Mouse (Mus musculus) kidney, adult 8-10 months (tissue): ENCODE measurements around the gene Gpm6b.
A peak's percentile ranks its signal among the peaks of the same experiment; 100 is the strongest.

Source experiments
- DNase-seq, 2 experiments: peaks; one replicate each; pipeline ENCODE4 v3.0.0; 2022

Gene Gpm6b

GRCm38 (mm10) chrX:166307437-166308222 is 68.9 kb downstream of the Gpm6b start:
- no peak for DNase-seq

DNA sequence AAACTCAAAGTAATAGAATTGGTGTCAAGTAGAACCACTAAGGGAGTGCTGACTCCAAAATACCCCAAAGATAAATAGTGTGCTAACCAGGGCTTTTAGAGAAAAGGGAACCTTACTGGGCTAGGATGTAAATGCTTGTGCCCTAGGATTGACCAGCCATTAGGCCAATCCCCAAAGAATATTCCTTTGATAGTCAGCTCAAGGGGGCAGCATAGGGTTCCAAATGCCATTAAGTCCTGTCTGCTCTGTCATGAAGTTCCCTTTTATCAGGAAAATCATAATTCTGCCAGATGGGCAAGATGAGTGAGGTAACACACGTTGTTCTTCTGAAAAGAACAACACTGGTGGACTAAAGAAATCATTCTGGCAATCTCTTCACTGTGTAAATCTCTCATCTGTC is 70.1 kb downstream of the Gpm6b start:
- DNase-seq, result no peak

- no peak for DNase-seq
Observed at GRCm38 (mm10) chrX:166315251-166315650, 76.5 kb downstream of the Gpm6b start.

- DNase-seq, result no peak
Observed at GRCm38 (mm10) chrX:166316552-166317375, 78.1 kb downstream of the Gpm6b start.

- DNase-seq, result no peak
Observed at GRCm38 (mm10) chrX:166317376-166317679, 78.6 kb downstream of the Gpm6b start.

- no peak for DNase-seq
Observed at GRCm38 (mm10) chrX:166323226-166323625, 84.5 kb downstream of the Gpm6b start.

DNA sequence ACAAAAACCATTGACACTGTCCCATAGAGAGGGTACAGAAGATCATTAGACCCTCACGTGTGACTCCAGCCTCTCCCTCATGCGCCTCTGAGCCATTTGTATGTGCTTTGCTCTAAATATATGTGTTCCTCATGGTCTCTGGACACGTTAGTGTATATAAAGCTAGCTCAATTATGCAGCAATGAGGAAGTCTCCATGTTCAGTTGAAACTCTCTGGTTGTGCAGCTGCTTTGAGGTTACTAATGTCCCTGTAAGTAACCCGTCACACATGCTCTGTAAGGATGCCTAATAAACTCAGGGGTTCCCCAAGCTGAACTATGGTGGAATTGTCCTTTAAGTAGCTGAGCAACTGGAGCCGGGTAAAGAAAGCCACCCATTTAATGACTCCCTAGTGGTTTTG is 88.9 kb downstream of the Gpm6b start:
- DNase-seq, result no peak

GRCm38 (mm10) chrX:166328219-166328901 is 89.6 kb downstream of the Gpm6b start:
- no peak for DNase-seq

GRCm38 (mm10) chrX:166328904-166329451 is 90.3 kb downstream of the Gpm6b start:
- no peak for DNase-seq

DNA sequence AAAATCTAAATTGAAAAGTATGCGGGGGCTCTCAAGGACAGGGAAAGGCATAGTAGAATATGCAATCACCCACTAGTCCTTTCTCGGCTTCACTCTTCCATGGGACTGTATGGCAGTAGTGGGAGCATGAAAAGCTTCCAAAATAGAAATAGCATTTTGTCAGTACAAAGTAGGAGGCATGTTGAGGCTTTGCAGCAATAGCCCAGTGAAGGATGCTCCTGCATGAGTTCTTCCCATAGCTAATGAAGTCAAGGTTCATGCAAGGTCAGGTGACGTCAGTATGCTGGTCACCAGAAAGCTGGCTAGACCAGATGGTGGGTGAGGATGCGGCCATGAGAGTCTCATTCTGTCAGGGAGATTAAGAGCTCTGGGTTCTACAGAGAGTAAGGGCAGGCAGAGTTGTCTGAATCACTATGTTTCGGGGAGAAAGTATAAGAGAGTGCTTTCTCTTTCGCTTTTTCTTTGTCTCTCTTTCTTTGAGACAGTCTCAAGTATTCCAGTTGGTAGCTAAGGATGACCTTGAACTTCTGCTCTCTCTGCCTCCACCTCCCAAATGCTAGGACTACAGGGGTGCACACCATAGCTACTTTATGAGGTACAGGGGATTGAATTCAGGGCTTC is 95.9 kb downstream of the Gpm6b start:
- no peak for DNase-seq

- no peak for DNase-seq
Observed at GRCm38 (mm10) chrX:166338353-166338752, 99.6 kb downstream of the Gpm6b start.

DNA sequence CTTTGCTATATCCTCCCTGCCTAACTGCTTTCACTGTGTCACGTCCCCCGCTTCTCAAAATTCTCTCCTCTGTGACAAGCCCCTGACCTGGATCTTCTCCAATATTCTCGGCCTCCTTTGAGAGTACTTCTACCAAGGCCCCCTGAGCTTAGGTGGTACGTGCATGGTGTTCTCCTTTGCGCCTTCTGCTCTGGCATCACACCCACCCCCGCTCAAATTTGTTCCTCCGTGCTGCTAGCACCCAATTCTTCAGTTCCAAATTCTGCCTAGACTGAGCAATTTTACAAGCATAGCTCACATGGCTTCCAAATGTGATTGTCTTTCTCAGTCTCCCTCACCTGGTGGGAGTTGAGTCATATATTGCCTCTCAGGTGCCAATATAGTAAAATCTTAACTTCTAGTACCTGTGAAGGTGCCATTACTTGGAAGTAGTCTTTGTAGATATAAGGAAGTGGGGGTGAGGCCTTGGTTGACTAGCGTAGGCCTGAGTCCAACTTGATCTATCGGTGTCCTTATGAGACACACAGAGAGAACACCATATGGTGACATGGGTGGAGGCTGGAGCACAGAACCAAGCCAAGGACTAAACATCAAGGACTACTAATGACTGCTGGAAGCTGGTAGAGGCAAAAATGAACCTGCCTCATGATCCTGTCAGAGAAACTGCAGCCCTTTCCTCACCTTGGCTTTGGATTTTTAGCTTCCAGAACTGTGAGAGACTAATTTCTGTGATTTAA is 100.2 kb downstream of the Gpm6b start:
- no peak for DNase-seq

DNA sequence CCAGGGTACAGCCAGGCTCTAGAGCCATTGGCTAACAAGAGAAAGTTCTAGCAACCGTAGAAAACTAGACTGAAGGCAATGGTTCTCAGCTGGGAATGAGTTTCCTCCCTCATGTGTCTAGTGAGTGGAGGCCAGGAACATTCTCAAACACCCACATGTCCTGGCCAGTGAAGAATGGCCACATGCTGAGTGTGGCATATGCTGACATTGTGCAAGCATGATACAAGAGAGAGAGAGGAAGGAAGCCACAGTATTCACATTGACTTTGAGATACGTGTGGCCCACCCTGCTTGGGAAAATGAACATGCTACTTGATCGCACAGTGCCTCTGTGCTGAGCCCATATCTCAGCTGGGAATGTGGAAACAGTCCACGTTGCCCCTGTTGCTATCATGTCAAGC is 101.2 kb downstream of the Gpm6b start:
- DNase-seq, result no peak

GRCm38 (mm10) chrX:166341795-166342194 is 103.1 kb downstream of the Gpm6b start:
- DNase-seq, result no peak

- no peak for DNase-seq
Observed at GRCm38 (mm10) chrX:166344228-166345015, 105.7 kb downstream of the Gpm6b start.

GRCm38 (mm10) chrX:166348086-166348485 is 109.4 kb downstream of the Gpm6b start:
- no peak for DNase-seq

DNA sequence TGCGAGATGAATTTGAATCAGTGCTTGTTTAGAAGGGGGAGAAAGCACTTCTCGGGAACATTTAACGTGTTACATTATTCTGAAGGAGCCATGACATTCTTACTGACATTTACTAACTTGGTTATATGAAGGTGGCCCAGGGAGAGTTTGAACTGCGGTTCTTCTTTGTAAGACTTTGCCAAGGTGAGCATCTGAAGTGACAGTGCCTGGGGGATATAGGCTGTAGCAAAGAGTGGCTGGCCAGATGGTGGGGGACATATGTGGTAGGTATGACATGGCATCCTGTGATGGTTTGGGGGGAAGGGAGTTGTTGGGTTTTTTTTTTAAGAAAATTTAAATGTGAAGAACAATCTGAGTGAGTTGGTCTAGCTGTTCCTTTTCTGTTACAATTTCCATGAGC is 109.9 kb downstream of the Gpm6b start:
- DNase-seq, result no peak

DNA sequence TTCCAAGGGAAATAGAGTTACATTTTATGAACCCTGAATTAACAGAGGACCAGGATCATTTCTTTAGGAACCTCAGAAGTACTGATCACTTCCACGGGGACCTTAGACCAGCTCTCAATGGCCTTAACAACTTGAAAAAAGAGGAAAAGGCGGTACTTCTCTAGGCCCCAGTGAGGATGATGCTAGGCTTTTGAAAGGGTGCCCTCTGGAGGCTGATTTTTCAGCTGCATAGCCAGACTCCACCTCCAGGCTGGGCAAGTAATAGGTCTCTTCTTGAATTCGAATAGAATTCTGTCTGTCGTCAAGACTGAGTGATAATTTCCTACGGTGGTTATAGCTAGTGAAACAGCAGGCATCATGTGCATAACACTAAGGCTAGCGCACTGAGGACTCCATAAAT is 113.1 kb downstream of the Gpm6b start:
- peak; percentile 40 to 71 for DNase-seq

DNA sequence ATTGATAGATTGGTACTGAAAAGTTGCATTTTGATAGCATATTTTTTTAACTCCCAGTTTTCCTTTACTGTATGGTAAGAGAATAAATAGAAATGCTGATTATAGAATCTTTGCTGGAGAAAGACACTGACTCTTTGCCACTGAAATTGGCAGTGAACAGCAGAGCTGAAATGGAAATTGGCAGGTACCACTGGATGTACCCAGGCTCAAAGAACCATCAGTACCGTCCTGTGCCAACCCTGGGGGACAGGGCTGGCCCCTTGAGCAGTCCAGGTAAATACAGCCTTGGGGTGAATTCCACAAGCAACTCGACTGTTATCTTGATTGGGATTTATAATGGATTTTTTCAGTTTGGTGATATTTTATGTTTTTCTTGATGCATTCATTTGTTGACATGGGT is 114.7 kb downstream of the Gpm6b start:
- no peak for DNase-seq

- DNase-seq, result no peak
Observed at GRCm38 (mm10) chrX:166354913-166355312, 116.2 kb downstream of the Gpm6b start.

- DNase-seq, result no peak
Observed at GRCm38 (mm10) chrX:166356276-166356675, 117.6 kb downstream of the Gpm6b start.
